Mouse (Mus musculus): ENCODE data around the gene Bmp6.

DNA sequence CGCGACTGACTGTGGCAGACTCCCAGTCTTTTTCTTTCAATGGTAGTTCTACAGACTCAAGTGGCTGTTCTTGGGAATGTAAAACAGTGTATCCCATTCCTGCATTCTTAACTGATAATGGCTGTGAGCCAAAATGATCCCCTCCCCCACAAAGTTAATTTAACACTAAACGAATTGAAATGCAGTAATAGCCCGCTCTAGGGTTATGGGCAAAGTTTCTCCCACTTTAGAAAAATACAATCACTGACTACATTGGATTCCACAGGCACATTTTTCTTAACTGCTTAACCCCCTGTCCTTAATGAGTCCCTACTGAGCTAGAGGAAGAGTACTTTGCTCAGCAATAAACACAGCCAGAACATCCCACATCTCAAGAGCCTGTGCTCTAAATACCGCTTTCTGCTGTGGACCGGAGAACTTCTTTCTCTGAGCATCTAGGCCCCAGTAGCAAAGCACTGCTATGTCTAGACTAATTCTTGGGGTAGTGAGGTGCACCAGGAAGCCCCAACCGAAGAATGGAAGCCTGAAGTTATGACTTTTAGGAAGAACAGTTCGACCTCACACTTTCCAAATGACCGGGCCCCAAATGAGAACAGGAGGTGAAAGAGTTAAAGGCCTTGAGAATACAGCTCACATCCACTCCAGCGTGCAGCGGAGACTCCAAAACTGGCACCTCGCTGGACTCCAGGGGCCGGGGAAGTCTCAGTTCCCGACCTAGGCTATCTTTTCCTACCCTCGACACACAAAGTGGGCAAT, 182.3 kb downstream of the Bmp6 start:
- TF ChIP-seq CTCF (IDR thresholded peaks at IDR 0.05; ENCODE audit: low read depth, low read length) (no peak), POLR2A (IDR thresholded peaks at IDR 0.05; ENCODE audit: borderline replicate concordance, low read depth, low read length) (no peak)

Data from bone marrow macrophage, adult 2 months (primary cell).